Mouse (Mus musculus): ENCODE results near the gene Exosc2. TPM values are rescaled to one million over a fixed set of nuclear protein-coding genes. Genes with fewer than 3 reads are reported as not detected.

Exosc2 gene
- polyA plus RNA-seq, 1 experiment from 2014 or later, result 30.4 TPM

DNA sequence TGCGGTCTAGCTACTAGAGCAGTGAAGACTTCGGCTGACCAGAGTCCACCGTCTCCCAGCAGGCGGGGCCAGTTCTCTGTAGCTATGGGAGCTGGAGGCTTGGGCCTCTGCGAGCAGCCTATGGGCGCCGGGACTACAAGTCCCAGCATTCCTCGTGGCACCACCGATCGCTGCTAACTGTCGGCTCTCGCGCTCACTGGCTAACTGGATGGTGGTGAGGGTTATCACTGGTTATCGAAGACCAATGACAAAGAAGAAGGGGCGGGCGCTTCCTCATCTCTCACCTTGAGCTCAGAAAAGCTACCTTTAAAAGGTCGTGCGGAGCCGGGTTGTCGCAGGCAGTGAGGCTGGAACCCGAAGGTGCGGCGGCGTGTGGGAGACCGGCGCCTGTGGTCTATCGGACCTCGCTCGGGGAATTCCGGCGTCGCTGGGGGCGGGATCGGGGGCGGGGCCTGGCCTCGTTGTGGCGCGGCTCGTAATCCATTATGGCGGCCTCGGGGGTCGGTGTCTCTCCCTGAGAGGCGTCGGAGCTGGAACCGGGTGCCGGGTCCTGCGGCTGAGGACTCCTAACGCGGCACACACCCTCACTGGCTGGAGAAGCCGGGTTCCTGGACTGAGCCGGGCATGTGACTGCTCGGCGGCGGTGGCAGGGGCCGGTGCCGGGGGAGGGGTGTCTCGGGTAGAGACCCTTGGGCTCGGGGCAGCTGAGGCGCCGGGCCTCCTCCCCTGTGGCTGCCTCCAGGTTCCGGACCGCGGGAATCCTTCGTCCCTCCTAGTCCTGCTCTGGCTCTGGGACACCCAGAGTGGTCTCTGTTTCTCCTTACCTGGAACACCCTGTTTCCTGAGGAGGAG, 17.8 kb downstream of the Exosc2 start, which contains the start of gene Abl1:
Abl1 (plus strand) TSS at position 303 of the 852 bp plus-strand sequence.
- H3K27ac ChIP-seq (ENCODE audit: low read depth, low read length), result peak within 1 kb of the TSS; percentile 93
- no peaks in the 10 kb centered on the region for H3K9me3 ChIP-seq (ENCODE audit: control insufficient read depth, low read length)
- peak within 1 kb of the TSS; percentile 82 for H3K4me3 ChIP-seq (ENCODE audit: low read depth, low read length)
- peak within 1 kb of the TSS; percentile 91 for H3K4me2 ChIP-seq (ENCODE audit: low read depth, low read length)
- peak; percentile 100 for ATAC-seq (ENCODE audit: low read depth)
- WGBS, result under 1% methylated on average over 64 of the region's 64 CpGs
- H3K27me3 ChIP-seq (ENCODE audit: control insufficient read depth, insufficient read depth, low read length), result no peaks in the 10 kb centered on the region
- peaks cover 30% of the 10 kb centered on the region for H3K4me1 ChIP-seq (ENCODE audit: control insufficient read depth, insufficient read depth, low read length)
- H3K36me3 ChIP-seq (ENCODE audit: control insufficient read depth, insufficient read depth, low read length), result no peaks in the 10 kb centered on the region
- peak within 1 kb of the TSS; percentile 86 for H3K9ac ChIP-seq (replicated peaks; ENCODE audit: low read depth, low read length)

- H3K9ac ChIP-seq (replicated peaks; ENCODE audit: low read depth, low read length), result peak overlapping the region; percentile 86
- no peaks in the 10 kb centered on the region for H3K9me3 ChIP-seq (ENCODE audit: control insufficient read depth, low read length)
- H3K36me3 ChIP-seq (ENCODE audit: control insufficient read depth, insufficient read depth, low read length), result no peaks in the 10 kb centered on the region
- peaks cover 30% of the 10 kb centered on the region for H3K4me1 ChIP-seq (ENCODE audit: control insufficient read depth, insufficient read depth, low read length)
- WGBS, result 0% methylated on average over 12 of the region's 12 CpGs
- H3K27me3 ChIP-seq (ENCODE audit: control insufficient read depth, insufficient read depth, low read length), result no peaks in the 10 kb centered on the region
- H3K27ac ChIP-seq (ENCODE audit: low read depth, low read length), result peak overlapping the region; percentile 93
- peak overlapping the region; percentile 82 for H3K4me3 ChIP-seq (ENCODE audit: low read depth, low read length)
- ATAC-seq (ENCODE audit: low read depth), result no peak
- peak overlapping the region; percentile 91 for H3K4me2 ChIP-seq (ENCODE audit: low read depth, low read length)
These were observed 18.5 kb downstream of the Exosc2 start for GRCm38 (mm10) chr2:31689045-31689444.

DNA sequence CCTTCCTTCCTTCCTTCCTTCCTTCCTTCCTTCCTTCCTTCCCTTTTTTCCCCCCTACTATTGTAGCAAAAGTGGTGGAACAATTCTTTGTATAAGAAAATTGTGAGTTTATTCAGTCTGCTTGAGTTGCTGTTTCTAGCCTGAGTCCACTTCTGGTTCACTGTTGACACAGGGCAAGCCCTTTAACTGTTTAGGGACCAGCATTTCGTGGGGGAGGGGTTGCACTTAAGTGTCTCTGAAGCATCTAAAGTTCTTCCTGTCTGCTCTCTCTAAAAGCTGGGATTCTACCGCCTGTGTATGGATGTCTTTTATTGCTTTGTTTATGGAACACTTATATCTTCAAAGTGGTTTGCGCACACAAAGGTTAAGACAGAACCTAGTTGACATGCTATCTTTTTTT, 19.5 kb downstream of the Exosc2 start:
- H3K27me3 ChIP-seq (ENCODE audit: control insufficient read depth, insufficient read depth, low read length), result no peaks in the 10 kb centered on the region
- H3K36me3 ChIP-seq (ENCODE audit: control insufficient read depth, insufficient read depth, low read length), result no peaks in the 10 kb centered on the region
- WGBS, result 42% methylated on average over 3 of the region's 3 CpGs
- peaks cover 30% of the 10 kb centered on the region for H3K4me1 ChIP-seq (ENCODE audit: control insufficient read depth, insufficient read depth, low read length)
- peak overlapping the region; percentile 82 for H3K4me3 ChIP-seq (ENCODE audit: low read depth, low read length)
- peak overlapping the region; percentile 91 for H3K4me2 ChIP-seq (ENCODE audit: low read depth, low read length)
- H3K9me3 ChIP-seq (ENCODE audit: control insufficient read depth, low read length), result no peaks in the 10 kb centered on the region
- no peak for ATAC-seq (ENCODE audit: low read depth)
- H3K9ac ChIP-seq (replicated peaks; ENCODE audit: low read depth, low read length), result no peak overlapping the region
- no peak overlapping the region for H3K27ac ChIP-seq (ENCODE audit: low read depth, low read length)

GRCm38 (mm10) chr2:31698209-31698608, 27.7 kb downstream of the Exosc2 start:
- Histone ChIP-seq H3K4me3 (ENCODE audit: low read depth, low read length) (no peak overlapping the region), H3K4me1 (ENCODE audit: control insufficient read depth, insufficient read depth, low read length) (no peaks in the 10 kb centered on the region)
- ATAC-seq (ENCODE audit: low read depth), result no peak

DNA sequence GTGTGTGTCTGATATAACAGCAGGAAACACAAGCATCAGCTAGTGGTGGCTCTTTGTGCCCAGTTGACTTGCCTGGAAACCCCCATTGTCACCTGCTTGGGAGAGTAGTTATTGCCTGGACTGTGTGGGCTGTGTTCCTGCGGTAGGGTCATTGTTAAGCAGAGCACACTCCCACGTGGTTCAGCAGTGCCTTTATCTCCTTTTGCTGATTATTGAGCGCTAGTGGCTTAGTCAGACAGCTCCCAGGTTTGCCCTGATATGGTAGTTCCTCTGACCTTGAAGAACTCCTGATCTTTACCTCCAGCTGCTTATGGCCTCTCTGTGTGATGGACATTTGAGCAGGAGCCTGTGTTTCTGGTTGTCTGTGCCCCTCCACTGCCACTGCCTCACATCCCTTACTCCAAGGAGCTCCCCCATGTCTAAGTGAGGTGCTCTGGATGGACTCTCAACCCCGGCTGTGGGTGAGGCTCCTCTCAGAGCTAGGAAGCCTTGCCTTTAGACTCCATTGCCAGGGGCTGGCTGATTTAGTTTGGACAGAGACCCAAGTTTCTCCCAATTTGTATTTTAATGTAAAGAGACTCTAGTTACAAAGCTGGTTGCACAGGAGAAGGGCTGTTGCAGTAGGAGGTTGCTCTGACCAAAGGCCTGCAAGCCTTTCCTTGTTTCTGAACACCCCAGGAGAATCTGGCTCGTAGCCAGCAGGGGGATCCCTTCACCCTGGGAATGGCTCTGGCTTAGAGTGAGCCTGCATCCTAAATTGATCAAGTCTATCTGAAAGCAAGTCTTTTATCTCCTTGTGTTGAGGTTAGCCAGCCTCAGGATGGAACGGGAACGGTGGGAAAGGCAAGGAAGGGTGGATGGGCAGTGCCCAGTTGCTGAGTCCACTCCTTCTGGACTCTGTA, 30.3 kb downstream of the Exosc2 start:
- H3K36me3 ChIP-seq (ENCODE audit: control insufficient read depth, insufficient read depth, low read length), result no peaks in the 10 kb centered on the region; the same call in 1 of the 2 replicates
- no peaks in the 10 kb centered on the region for H3K9me3 ChIP-seq (ENCODE audit: control insufficient read depth, low read length)
- H3K4me1 ChIP-seq (ENCODE audit: control insufficient read depth, insufficient read depth, low read length), result no peaks in the 10 kb centered on the region
- ATAC-seq (ENCODE audit: low read depth), result no peak
- H3K9ac ChIP-seq (replicated peaks; ENCODE audit: low read depth, low read length), result no peak overlapping the region
- no peaks in the 10 kb centered on the region for H3K27me3 ChIP-seq (ENCODE audit: control insufficient read depth, insufficient read depth, low read length)
- no peak overlapping the region for H3K4me3 ChIP-seq (ENCODE audit: low read depth, low read length)
- H3K4me2 ChIP-seq (ENCODE audit: low read depth, low read length), result no peak overlapping the region
- WGBS, result 51% methylated on average over 7 of the region's 7 CpGs
- H3K27ac ChIP-seq (ENCODE audit: low read depth, low read length), result no peak overlapping the region

More at GRCm38 (mm10) chr2:31698209-31698608, 27.7 kb downstream of the Exosc2 start:
- no peaks in the 10 kb centered on the region for H3K36me3 ChIP-seq (ENCODE audit: control insufficient read depth, insufficient read depth, low read length)
- H3K4me2 ChIP-seq (ENCODE audit: low read depth, low read length), result no peak overlapping the region
- no peak overlapping the region for H3K9ac ChIP-seq (replicated peaks; ENCODE audit: low read depth, low read length)
- H3K9me3 ChIP-seq (ENCODE audit: control insufficient read depth, low read length), result no peaks in the 10 kb centered on the region
- H3K27ac ChIP-seq (ENCODE audit: low read depth, low read length), result no peak overlapping the region
- no peaks in the 10 kb centered on the region for H3K27me3 ChIP-seq (ENCODE audit: control insufficient read depth, insufficient read depth, low read length)

- H3K27ac ChIP-seq (ENCODE audit: low read depth, low read length), result no peak overlapping the region
- H3K27me3 ChIP-seq (ENCODE audit: control insufficient read depth, insufficient read depth, low read length), result no peaks in the 10 kb centered on the region
- H3K9me3 ChIP-seq (ENCODE audit: control insufficient read depth, low read length), result no peaks in the 10 kb centered on the region
- H3K4me1 ChIP-seq (ENCODE audit: control insufficient read depth, insufficient read depth, low read length), result no peaks in the 10 kb centered on the region
- no peak overlapping the region for H3K4me3 ChIP-seq (ENCODE audit: low read depth, low read length)
- no peaks in the 10 kb centered on the region; the same call in 1 of the 2 replicates for H3K36me3 ChIP-seq (ENCODE audit: control insufficient read depth, insufficient read depth, low read length)
- no peak overlapping the region for H3K4me2 ChIP-seq (ENCODE audit: low read depth, low read length)
- no peak overlapping the region for H3K9ac ChIP-seq (replicated peaks; ENCODE audit: low read depth, low read length)
- no peak for ATAC-seq (ENCODE audit: low read depth)
These were observed 32.7 kb downstream of the Exosc2 start for GRCm38 (mm10) chr2:31703226-31703625.

DNA sequence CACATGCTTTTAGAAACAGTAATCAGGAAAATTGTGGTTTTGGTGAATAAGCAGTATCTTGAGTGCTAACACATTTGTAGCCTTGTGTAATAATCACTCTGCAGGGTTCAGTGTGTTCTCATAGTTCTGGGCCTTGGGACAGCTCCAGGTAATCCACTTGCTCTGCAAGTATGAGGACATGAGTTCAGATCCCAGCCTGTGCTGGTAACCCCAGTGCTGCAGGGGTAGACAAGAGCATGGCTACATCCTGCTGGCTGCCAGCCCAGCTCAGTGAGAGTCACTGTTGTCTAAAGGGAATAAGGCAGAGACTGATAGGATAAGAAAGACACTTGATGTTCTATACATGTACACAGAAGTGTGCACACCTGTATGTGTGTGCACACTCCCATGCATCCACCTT, 35.4 kb downstream of the Exosc2 start:
- no peak overlapping the region for H3K4me3 ChIP-seq (ENCODE audit: low read depth, low read length)
- no peak for ATAC-seq (ENCODE audit: low read depth)
- H3K4me1 ChIP-seq (ENCODE audit: control insufficient read depth, insufficient read depth, low read length), result no peaks in the 10 kb centered on the region
- H3K9ac ChIP-seq (replicated peaks; ENCODE audit: low read depth, low read length), result no peak overlapping the region
- H3K9me3 ChIP-seq (ENCODE audit: control insufficient read depth, low read length), result no peaks in the 10 kb centered on the region
- H3K4me2 ChIP-seq (ENCODE audit: low read depth, low read length), result no peak overlapping the region
- no peak overlapping the region for H3K27ac ChIP-seq (ENCODE audit: low read depth, low read length)
- H3K36me3 ChIP-seq (ENCODE audit: control insufficient read depth, insufficient read depth, low read length), result no peaks in the 10 kb centered on the region; the same call in 1 of the 2 replicates
- H3K27me3 ChIP-seq (ENCODE audit: control insufficient read depth, insufficient read depth, low read length), result no peaks in the 10 kb centered on the region

GRCm38 (mm10) chr2:31706531-31706930, 36.0 kb downstream of the Exosc2 start:
- no peaks in the 10 kb centered on the region; the same call in 1 of the 2 replicates for H3K36me3 ChIP-seq (ENCODE audit: control insufficient read depth, insufficient read depth, low read length)
- WGBS, result 75% methylated on average over 2 of the region's 2 CpGs
- H3K27ac ChIP-seq (ENCODE audit: low read depth, low read length), result no peak overlapping the region
- no peak overlapping the region for H3K9ac ChIP-seq (replicated peaks; ENCODE audit: low read depth, low read length)
- no peaks in the 10 kb centered on the region for H3K9me3 ChIP-seq (ENCODE audit: control insufficient read depth, low read length)
- H3K4me3 ChIP-seq (ENCODE audit: low read depth, low read length), result no peak overlapping the region
- no peak overlapping the region for H3K4me2 ChIP-seq (ENCODE audit: low read depth, low read length)
- no peak for ATAC-seq (ENCODE audit: low read depth)
- no peaks in the 10 kb centered on the region for H3K4me1 ChIP-seq (ENCODE audit: control insufficient read depth, insufficient read depth, low read length)
- H3K27me3 ChIP-seq (ENCODE audit: control insufficient read depth, insufficient read depth, low read length), result no peaks in the 10 kb centered on the region

GRCm38 (mm10) chr2:31712716-31713115, 42.2 kb downstream of the Exosc2 start:
- Histone ChIP-seq H3K9me3 (ENCODE audit: control insufficient read depth, low read length) (no peaks in the 10 kb centered on the region), H3K27ac (ENCODE audit: low read depth, low read length) (no peak overlapping the region), H3K9ac (replicated peaks; ENCODE audit: low read depth, low read length) (no peak overlapping the region), H3K27me3 (ENCODE audit: control insufficient read depth, insufficient read depth, low read length) (no peaks in the 10 kb centered on the region), H3K36me3 (ENCODE audit: control insufficient read depth, insufficient read depth, low read length) (no peaks in the 10 kb centered on the region), H3K4me1 (ENCODE audit: control insufficient read depth, insufficient read depth, low read length) (no peaks in the 10 kb centered on the region), H3K4me2 (ENCODE audit: low read depth, low read length) (no peak overlapping the region), H3K4me3 (ENCODE audit: low read depth, low read length) (no peak overlapping the region)
- no peak for ATAC-seq (ENCODE audit: low read depth)
- WGBS, result 98% methylated on average over 2 of the region's 2 CpGs
